Mouse (Mus musculus) liver, embryonic 12.5 days (tissue): ENCODE measurements around the gene Fcgrt. TPM values are rescaled to one million over a fixed set of nuclear protein-coding genes. Genes with fewer than 3 reads are reported as not detected.

Experiments
- ATAC-seq: fragments of 200-750 bp; cut with Nextera tagmentation; 2 replicates; pipeline ENCODE4 v1.8.0; 2017; ENCODE audit warnings: moderate number of reproducible peaks, mild to moderate bottlenecking, moderate library complexity
- H3K27ac ChIP-seq: fragments of 300-500 bp; sonication (generic); 2 replicates; pipeline ENCODE4 v1.5.1; 2016; ENCODE audit warnings: mild to moderate bottlenecking
- H3K27me3 ChIP-seq: fragments of 300-500 bp; sonication (generic); replicated peaks from 2 replicates; pipeline ENCODE4 v1.6.1; 2016; ENCODE audit warnings: mild to moderate bottlenecking, moderate library complexity
- H3K36me3 ChIP-seq: fragments of 300-500 bp; sonication (generic); 2 replicates; pipeline ENCODE4 v1.6.1; 2016; ENCODE audit warnings: mild to moderate bottlenecking, moderate library complexity
- H3K4me1 ChIP-seq: fragments of 300-500 bp; sonication (generic); 2 replicates; pipeline ENCODE4 v1.6.1; 2016
- H3K4me2 ChIP-seq: fragments of 300-500 bp; sonication (generic); 2 replicates; pipeline ENCODE4 v1.6.1; 2016; ENCODE audit warnings: mild to moderate bottlenecking, moderate library complexity
- H3K4me3 ChIP-seq: fragments of 300-500 bp; sonication (generic); 2 replicates; pipeline ENCODE4 v1.5.1; 2016; ENCODE audit warnings: mild to moderate bottlenecking, moderate library complexity
- H3K9ac ChIP-seq: fragments of 300-500 bp; sonication (generic); 2 replicates; pipeline ENCODE4 v1.6.1; 2016; ENCODE audit warnings: mild to moderate bottlenecking, moderate library complexity
- H3K9me3 ChIP-seq: fragments of 300-500 bp; sonication (generic); replicated peaks from 2 replicates; pipeline ENCODE4 v1.6.1; 2016; ENCODE audit warnings: mild to moderate bottlenecking, moderate library complexity
- WGBS: fragments of 180-500 bp; shearing (Covaris S2); methylation state at CpG from one replicate; pipeline ENCODE4 v1.1.7; 2016; ENCODE audit not compliant: insufficient replicate concordance; 5-methylcytosine and 5-hydroxymethylcytosine counted together
- polyA plus RNA-seq: library from polyadenylated mRNA; unstranded; fragments of >200 nt; fragmentation: Nextera tagmentation; extraction: Ambion mirVana; gene quantifications from 2 replicates; pipeline ENCODE4 v1.2.1, GENCODE M21; 2016

Gene Fcgrt
- polyA plus RNA-seq, 1 experiment from 2014 or later, result 26.6 TPM

DNA sequence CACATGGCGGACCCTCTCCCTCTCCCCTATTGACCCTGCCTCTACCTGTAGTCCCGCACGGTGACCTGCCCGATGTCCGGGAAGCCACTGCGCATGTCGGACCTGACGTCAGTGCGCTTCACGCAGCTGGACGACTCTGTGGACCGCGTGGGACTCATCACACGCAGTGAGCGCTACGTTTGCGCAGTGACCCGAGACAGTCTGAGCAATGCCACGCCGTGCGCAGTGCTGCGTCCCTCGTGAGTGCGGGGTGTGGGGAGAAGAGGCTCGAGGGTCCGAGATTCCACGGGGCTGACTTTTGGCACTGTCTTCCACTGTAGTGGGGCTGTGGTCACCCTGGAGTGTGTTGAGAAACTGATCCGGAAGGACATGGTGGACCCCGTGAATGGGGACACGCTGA is 27.1 kb downstream of the Fcgrt start:
- H3K27ac ChIP-seq, result no peak overlapping the region
- no peaks in the 10 kb centered on the region for H3K9me3 ChIP-seq
- H3K36me3 ChIP-seq, result peaks cover 51% of the 10 kb centered on the region
- no peak overlapping the region for H3K9ac ChIP-seq
- no peak for ATAC-seq
- H3K27me3 ChIP-seq, result no peaks in the 10 kb centered on the region
- WGBS, result 86% methylated on average over 30 of the region's 30 CpGs
- no peak overlapping the region for H3K4me3 ChIP-seq
- no peak overlapping the region for H3K4me2 ChIP-seq
- peaks cover 38% of the 10 kb centered on the region for H3K4me1 ChIP-seq

- peaks cover 51% of the 10 kb centered on the region for H3K36me3 ChIP-seq
- no peak overlapping the region for H3K27ac ChIP-seq
- WGBS, result 63% methylated on average over 4 of the region's 4 CpGs
- H3K4me2 ChIP-seq, result no peak overlapping the region
- peaks cover 32% of the 10 kb centered on the region for H3K4me1 ChIP-seq
- H3K4me3 ChIP-seq, result no peak overlapping the region
- 0 out of 2 replicates have a peak, but pooled peaks have one; percentile 7 for ATAC-seq
- no peaks in the 10 kb centered on the region for H3K27me3 ChIP-seq
- H3K9ac ChIP-seq, result no peak overlapping the region
- H3K9me3 ChIP-seq, result no peaks in the 10 kb centered on the region
These were observed 28.2 kb downstream of the Fcgrt start for GRCm38 (mm10) chr7:45075405-45075804.

DNA sequence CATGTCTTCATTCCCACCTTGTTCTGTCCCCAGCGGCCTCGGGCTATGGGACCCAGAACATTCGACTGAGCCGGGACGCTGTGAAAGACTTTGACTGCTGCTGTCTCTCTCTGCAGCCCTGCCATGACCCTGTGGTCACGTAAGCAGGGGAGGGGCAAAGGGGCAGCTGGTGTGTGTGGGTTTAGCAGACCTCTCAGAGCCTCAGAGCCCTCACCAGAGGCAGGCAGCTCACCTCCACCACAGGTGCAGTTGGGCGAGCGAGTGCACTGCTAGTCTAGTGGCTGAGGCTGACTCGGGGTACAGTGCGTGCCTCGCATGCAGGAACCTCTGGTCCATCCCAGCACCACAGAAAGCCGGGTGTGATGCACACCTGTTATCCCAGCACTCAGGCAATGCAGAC is 29.7 kb downstream of the Fcgrt start:
- peak overlapping the region; percentile 19; the same call in 1 of the 2 replicates for H3K9ac ChIP-seq
- 81% methylated on average over 12 of the region's 12 CpGs for WGBS
- H3K36me3 ChIP-seq, result peaks cover 51% of the 10 kb centered on the region
- H3K4me2 ChIP-seq, result no peak overlapping the region
- no peaks in the 10 kb centered on the region for H3K27me3 ChIP-seq
- ATAC-seq, result no peak
- no peak overlapping the region for H3K27ac ChIP-seq
- H3K9me3 ChIP-seq, result no peaks in the 10 kb centered on the region
- H3K4me1 ChIP-seq, result peaks cover 36% of the 10 kb centered on the region
- H3K4me3 ChIP-seq, result no peak overlapping the region

DNA sequence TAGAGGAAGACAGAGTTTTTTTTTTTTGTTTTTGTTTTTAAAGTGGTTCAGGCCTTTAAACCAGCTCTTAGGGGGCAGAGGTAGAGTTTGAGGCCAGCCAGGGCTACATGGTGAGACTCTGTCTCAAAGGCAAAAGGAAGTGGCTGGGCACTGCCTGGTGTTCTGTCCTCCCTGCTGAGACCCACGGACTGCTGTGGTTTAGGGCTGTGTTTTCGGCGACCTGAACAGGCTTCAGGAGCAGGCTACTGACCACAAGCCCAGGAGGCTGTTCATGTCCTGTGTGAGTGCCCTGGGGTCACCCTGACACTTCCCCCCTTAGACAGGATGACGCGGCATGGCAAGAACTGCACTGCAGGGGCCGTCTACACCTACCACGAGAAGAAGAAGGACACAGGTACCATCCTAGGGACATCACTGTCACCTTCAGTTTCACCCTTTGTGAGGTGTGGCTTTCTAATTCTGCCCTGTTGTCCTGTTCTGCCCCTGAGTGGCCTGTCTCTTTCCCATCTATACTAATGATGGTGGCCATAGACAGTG is 30.4 kb downstream of the Fcgrt start:
- no peaks in the 10 kb centered on the region for H3K9me3 ChIP-seq
- peak overlapping the region; percentile 19; the same call in 1 of the 2 replicates for H3K9ac ChIP-seq
- no peak overlapping the region for H3K4me2 ChIP-seq
- WGBS, result 48% methylated on average over 7 of the region's 7 CpGs
- H3K4me1 ChIP-seq, result peaks cover 35% of the 10 kb centered on the region
- peak overlapping the region; percentile 2 for H3K27ac ChIP-seq
- H3K27me3 ChIP-seq, result no peaks in the 10 kb centered on the region
- H3K4me3 ChIP-seq, result no peak overlapping the region
- H3K36me3 ChIP-seq, result peaks cover 51% of the 10 kb centered on the region
- ATAC-seq, result no peak

- no peak overlapping the region for H3K9ac ChIP-seq
- no peak for ATAC-seq
- WGBS, result 65% methylated on average over 2 of the region's 2 CpGs
- H3K27ac ChIP-seq, result no peak overlapping the region
- H3K4me2 ChIP-seq, result no peak overlapping the region
- H3K9me3 ChIP-seq, result no peaks in the 10 kb centered on the region
- H3K27me3 ChIP-seq, result no peaks in the 10 kb centered on the region
- no peak overlapping the region for H3K4me3 ChIP-seq
- H3K4me1 ChIP-seq, result peaks cover 43% of the 10 kb centered on the region
- H3K36me3 ChIP-seq, result peaks cover 44% of the 10 kb centered on the region
These were observed 31.4 kb downstream of the Fcgrt start for GRCm38 (mm10) chr7:45072230-45072629.

DNA sequence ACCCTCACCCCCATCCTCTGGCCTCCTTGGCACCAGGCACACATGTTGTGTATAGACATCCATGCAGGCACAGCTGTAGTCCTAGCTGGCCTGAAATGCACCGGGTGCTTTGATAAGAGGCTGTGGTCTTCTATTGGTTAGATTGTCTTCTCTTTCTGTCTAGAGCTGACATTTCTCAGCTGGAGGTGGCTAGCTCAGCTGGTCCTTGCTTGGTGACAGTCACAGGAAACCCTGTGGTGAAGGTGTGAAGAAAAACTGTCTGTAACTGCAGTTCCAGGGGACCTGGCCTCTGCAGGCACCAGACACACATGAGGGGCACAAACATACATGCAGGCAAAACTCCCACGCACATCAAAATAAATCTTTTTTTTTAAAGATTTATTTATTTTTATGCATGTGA is 34.0 kb downstream of the Fcgrt start:
- 63% methylated on average over 2 of the region's 2 CpGs for WGBS

DNA sequence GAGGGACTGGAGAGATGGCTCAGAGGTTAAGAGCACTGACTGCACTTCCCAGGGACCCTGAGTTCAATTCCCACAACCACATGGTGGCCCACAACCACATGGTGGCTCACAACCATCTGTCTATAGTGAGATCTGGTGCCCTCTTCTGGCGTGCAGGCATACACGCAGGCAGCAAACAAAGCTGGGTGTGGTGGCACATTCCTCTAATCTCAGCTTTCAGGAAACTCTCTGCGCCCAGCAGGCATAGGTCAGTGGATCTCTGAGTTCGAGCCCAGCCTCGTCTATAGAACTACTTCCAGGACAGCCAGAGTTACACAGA is 35.7 kb downstream of the Fcgrt start:
- 9% methylated on average over 5 of the region's 5 CpGs for WGBS
- Histone ChIP-seq H3K9me3 (no peaks in the 10 kb centered on the region), H3K27me3 (no peaks in the 10 kb centered on the region), H3K9ac (no peak overlapping the region), H3K4me3 (no peak overlapping the region), H3K4me2 (no peak overlapping the region), H3K36me3 (0 out of 2 replicates have a peak, but pooled peaks cover 3% of the 10 kb centered on the region), H3K4me1 (peaks cover 52% of the 10 kb centered on the region), H3K27ac (no peak overlapping the region)
- ATAC-seq, result peak; percentile 42

More for the DNA sequence above, 34.0 kb downstream of the Fcgrt start:
- no peaks in the 10 kb centered on the region for H3K27me3 ChIP-seq
- no peaks in the 10 kb centered on the region for H3K9me3 ChIP-seq
- no peak overlapping the region for H3K4me2 ChIP-seq
- H3K4me1 ChIP-seq, result peaks cover 49% of the 10 kb centered on the region
- H3K9ac ChIP-seq, result no peak overlapping the region
- peaks cover 19% of the 10 kb centered on the region for H3K36me3 ChIP-seq
- no peak overlapping the region for H3K27ac ChIP-seq
- no peak for ATAC-seq
- no peak overlapping the region for H3K4me3 ChIP-seq

DNA sequence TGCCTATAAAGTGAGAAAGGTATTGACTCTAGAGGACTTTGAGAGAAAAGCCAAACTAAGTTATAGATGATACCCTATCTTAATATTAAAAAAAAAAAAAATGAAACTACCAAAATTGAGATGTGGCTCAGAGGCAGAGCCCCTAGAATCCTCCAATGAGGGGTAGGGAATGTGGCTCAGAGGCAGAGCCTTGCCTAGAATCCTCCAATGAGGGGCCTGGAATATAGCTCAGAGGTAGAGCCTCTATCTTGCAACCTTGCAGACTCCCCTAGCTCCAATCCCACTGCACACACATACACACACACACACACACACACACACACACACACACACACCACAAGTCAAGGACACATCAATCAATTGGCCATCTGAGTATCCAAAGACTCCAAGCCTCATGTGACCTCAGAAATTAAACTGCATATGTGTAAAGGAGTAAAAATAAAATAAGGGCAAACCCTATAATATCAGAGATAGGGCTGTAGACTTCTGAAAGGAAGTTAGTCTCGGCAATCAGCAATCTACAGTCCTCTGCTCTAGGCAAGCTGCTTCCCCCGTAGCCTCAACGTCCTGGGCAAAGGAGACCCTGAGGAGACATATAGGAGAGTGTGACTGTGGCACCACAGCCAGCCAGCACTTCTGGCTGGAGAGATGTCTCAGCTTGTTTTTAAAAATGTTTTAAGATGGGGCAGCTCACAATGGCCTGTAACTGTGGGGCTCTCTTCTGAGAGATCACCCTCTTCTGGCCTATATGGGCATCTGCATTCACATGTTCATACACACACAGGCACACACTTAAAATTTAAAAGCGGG is 36.3 kb downstream of the Fcgrt start:
- 42% methylated on average over 4 of the region's 4 CpGs for WGBS

DNA sequence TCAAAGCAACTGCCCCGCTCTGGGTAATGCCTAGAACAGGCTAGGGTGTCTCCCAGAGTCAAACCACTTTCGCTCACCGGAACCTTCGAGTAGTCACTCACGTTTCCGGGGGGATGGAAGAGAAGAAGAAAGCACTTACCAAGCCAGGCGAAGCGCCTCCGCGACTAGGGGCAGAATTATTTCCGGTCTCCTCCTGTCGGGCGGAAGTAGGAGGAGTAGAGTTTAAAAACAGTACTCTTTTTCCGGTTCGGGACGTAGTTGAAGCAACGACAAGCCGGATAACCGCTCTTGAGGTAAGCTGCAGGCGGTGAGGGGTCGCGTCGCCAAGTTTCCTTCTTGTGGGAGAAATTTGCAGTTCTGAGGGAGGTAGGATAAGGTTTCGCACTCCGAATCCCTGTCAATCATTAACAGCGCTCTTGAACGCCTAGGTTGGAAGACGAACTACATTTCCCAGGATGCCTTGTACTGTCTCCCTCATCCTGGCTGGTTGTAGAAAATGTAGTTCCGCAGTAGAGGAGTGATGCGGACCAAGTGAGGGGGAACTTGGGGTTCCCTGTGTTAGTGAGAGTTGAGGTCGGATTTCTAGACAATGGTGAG is 41.3 kb downstream of the Fcgrt start, which contains the start of the genes Nosip and Prrg2:
TSS of gene Nosip (plus strand) at position 191 of the 597 bp plus-strand sequence.
TSS of gene Prrg2 (minus strand) at position 439 of the 597 bp plus-strand sequence.
- peak within 1 kb of the TSS; percentile 84 for H3K27ac ChIP-seq
- H3K27me3 ChIP-seq, result no peaks in the 10 kb centered on the region
- H3K36me3 ChIP-seq, result no peaks in the 10 kb centered on the region
- H3K9ac ChIP-seq, result peak within 1 kb of the TSS; percentile 75
- under 1% methylated on average over 31 of the region's 31 CpGs for WGBS
- no peaks in the 10 kb centered on the region for H3K9me3 ChIP-seq
- peak within 1 kb of the TSS; percentile 69 for H3K4me3 ChIP-seq
- ATAC-seq, result peak; percentile 89
- peaks cover 48% of the 10 kb centered on the region for H3K4me1 ChIP-seq
- peak within 1 kb of the TSS; percentile 80 for H3K4me2 ChIP-seq

More for the DNA sequence above, 36.3 kb downstream of the Fcgrt start:
- no peaks in the 10 kb centered on the region for H3K36me3 ChIP-seq
- peak; percentile 33; the same call in 1 of the 2 replicates for ATAC-seq
- no peaks in the 10 kb centered on the region for H3K9me3 ChIP-seq
- no peak overlapping the region for H3K4me3 ChIP-seq
- H3K4me2 ChIP-seq, result no peak overlapping the region
- no peaks in the 10 kb centered on the region for H3K27me3 ChIP-seq
- H3K4me1 ChIP-seq, result peaks cover 48% of the 10 kb centered on the region
- H3K9ac ChIP-seq, result no peak overlapping the region
- no peak overlapping the region; the same call in 1 of the 2 replicates for H3K27ac ChIP-seq

- Histone ChIP-seq H3K27me3 (no peaks in the 10 kb centered on the region), H3K9me3 (no peaks in the 10 kb centered on the region), H3K27ac (peak overlapping the region; percentile 84), H3K4me3 (peak overlapping the region; percentile 69), H3K9ac (peak overlapping the region; percentile 62), H3K4me1 (peaks cover 46% of the 10 kb centered on the region), H3K36me3 (no peaks in the 10 kb centered on the region), H3K4me2 (peak overlapping the region; percentile 80)
- 29% methylated on average over 11 of the region's 11 CpGs for WGBS
- ATAC-seq, result no peak
These were observed 42.0 kb downstream of the Fcgrt start for GRCm38 (mm10) chr7:45061532-45062075.

- H3K9ac ChIP-seq, result no peak overlapping the region; the same call in 1 of the 2 replicates
- ATAC-seq, result no peak
- H3K9me3 ChIP-seq, result no peaks in the 10 kb centered on the region
- H3K4me1 ChIP-seq, result peaks cover 46% of the 10 kb centered on the region
- no peak overlapping the region for H3K4me3 ChIP-seq
- H3K27ac ChIP-seq, result 0 out of 2 replicates have a peak overlapping the region, but pooled peaks have one; percentile 84
- no peak overlapping the region for H3K4me2 ChIP-seq
- H3K36me3 ChIP-seq, result no peaks in the 10 kb centered on the region
- 50% methylated on average over 6 of the region's 6 CpGs for WGBS
- no peaks in the 10 kb centered on the region for H3K27me3 ChIP-seq
These were observed 43.0 kb downstream of the Fcgrt start for GRCm38 (mm10) chr7:45060632-45061122.
